Mouse (Mus musculus): ENCODE data around the gene Mnd1.

Mnd1 gene

DNA sequence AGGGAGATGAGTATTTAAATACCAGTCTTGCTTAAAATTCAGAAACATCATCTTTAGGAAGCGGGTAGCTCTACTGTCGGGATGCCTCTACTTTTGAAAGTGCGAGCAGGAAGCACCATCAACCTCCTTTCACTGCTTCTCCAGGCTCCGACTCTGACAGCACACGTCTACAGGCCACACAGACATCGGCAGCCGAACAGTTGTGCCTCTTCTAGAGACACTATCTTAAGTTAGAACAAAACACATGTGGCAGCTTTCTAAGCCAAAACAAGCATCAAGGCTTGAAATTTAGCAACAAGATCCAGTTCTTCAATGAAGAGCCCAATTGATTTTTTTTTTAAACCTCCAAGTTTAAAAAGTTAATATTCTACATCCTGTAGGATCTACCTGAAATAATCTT lies 37.4 kb downstream of the Mnd1 start:
- in situ Hi-C loops (cut with MboI; ENCODE audit: unreplicated experiment in 2 of 2): loop anchor here (5.0 to 10.0 kb wide), 3 partner anchors 34 to 56 kb away; no protein-coding TSS in a partner anchor

DNA sequence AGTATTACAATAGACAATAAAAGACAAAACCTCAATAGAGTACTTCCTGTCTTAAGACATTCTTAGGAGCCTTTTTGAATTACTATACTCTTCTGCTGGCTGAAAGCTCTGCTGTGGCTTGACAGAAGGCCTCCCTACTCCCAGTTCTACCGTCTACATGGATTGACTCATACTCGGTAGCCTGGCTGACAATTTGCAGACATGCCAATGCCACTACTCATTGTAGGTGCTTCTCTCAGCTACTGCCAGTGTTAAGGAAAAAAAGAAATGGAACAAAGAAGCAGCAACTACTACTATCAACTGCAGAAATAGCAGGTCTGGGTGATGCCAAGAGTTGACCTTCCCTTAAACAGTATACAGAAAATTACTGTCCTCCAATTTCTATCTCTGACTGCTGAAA lies 47.0 kb downstream of the Mnd1 start:
- in situ Hi-C loops (cut with MboI; ENCODE audit: unreplicated experiment in 2 of 2): no loop called here

DNA sequence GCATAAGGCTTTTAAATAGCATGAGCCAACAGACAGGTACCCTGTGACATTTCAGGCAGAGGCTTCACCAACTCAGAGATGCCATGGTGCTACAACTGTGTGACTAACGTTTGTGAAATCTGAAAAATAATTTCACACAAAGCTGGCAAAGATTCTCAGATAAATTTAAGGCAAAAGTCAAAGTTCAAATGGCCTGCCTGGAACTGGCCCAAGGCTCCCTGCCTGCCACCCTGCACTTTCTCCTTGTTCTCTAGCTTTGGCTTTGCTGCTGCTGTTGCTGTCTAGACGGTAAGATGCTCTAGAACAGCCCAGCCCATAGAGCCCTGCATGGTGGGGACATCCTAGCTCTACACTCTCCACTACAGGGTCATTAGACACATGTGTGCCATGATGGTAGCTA lies 49.5 kb downstream of the Mnd1 start:
- in situ Hi-C loops (cut with MboI; ENCODE audit: unreplicated experiment in 2 of 2): no loop called here

- in situ Hi-C loops (cut with MboI; ENCODE audit: unreplicated experiment in 2 of 2): no loop called here
Observed at GRCm38 (mm10) chr3:84103536-84103935, 52.0 kb downstream of the Mnd1 start.

GRCm38 (mm10) chr3:84092875-84093274 lies 62.7 kb downstream of the Mnd1 start:
- in situ Hi-C loops (cut with MboI; ENCODE audit: unreplicated experiment in 2 of 2): no loop called here

DNA sequence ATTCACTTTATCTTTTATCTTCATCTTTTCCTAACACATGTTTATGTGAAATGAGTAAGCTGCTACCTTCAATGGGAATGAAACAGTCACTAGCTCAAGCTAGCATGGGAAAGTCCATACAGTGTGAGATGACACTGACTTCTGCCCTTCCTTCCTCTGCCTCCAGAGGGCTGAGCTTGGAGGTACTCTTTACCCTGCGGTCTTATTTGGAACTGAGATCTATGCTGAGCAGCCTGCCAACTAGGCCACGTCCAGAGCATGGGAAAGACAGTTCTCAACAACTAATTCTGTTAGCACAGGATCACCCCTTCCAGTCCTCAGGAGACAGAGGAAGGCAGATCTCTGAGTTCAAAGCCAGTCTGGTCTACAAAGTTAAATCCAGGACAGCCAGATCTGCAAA lies 64.6 kb downstream of the Mnd1 start:
- in situ Hi-C loops (cut with MboI; ENCODE audit: unreplicated experiment in 2 of 2): no loop called here

DNA sequence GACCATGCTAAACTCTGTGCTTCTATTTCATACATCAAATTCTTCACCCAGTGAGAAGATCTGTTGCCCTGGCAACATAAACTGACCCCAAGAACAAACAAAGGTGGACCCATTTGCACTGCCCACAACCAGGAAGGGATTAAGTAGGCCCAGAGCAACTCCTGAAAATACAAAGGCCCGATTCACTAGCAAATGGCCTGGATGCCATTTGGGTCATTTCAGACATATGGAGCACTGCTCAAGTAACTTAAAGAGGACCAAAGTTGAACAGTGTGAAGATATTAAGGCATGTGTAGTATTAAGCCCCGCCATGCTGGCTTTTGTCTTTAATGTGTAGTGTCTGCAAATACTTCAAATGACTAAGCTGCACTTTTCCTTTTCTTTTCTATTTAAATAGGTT lies 68.7 kb downstream of the Mnd1 start:
- in situ Hi-C loops (cut with MboI; ENCODE audit: unreplicated experiment in 2 of 2): no loop called here

DNA sequence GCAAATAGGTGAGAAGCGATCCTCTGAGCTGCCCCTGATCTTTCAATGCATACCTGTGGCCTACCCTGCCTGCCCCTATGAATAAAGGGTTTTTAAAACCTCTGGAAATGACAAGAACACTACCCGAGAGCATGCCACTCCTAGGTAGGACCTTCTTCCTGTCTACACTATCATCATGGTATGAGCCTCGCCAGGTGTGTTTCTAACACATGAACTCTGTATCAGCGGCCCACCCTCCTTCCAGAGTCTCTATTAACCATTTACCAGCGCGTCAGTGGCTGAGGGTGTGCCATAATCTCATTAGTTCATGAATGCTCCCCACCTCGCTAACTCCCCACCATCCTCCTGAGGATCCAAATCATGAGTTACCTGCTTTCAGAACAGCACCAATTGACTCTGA lies 69.2 kb downstream of the Mnd1 start:
- in situ Hi-C loops (cut with MboI; ENCODE audit: unreplicated experiment in 2 of 2): no loop called here

- in situ Hi-C loops (cut with MboI; ENCODE audit: unreplicated experiment in 2 of 2): no loop called here
Observed at GRCm38 (mm10) chr3:84085429-84085828, 70.2 kb downstream of the Mnd1 start.

- in situ Hi-C loops (cut with MboI; ENCODE audit: unreplicated experiment in 2 of 2): no loop called here
Observed at GRCm38 (mm10) chr3:84081208-84081722, 74.3 kb downstream of the Mnd1 start.

GRCm38 (mm10) chr3:84080074-84080473 lies 75.5 kb downstream of the Mnd1 start:
- in situ Hi-C loops (cut with MboI; ENCODE audit: unreplicated experiment in 2 of 2): no loop called here

- in situ Hi-C loops (cut with MboI; ENCODE audit: unreplicated experiment in 2 of 2): no loop called here
Observed at GRCm38 (mm10) chr3:84077505-84077904, 78.1 kb downstream of the Mnd1 start.

DNA sequence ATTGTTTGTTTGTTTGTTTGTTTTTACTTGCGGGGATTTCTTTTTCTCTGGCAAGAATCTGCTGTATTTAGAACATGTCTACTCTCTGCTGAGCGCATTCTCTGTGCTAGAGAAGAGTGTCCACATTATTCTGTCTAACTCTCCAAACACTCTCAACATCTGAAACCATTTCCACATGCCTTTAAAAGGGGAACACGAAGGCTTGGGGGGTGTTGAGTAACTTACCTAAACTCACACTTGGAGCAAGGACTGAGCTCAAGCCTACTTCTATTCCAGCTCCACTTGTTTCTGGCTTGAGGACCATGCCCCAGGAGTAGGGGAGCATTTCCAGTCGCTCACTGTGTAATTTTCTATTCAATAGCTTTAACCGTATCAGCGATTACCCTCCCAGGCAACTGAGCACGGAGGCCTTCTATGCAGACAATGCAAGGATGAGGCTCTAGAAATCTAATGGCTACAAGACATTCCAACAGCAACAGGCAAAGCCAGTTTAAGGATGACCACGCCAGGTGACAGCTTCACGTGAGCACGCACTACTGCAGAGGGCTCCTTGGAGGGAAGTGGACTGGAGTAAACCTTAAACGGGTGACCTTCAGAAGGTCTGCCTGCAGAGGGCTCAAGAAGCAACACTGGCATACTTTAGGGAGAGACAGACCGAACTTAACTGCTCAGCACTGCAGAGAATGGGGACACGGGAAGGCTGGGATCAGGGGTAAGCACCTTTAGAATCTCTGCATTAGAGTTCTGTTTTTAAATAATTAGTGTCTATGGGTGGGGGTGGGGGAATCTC lies 78.8 kb downstream of the Mnd1 start:
- in situ Hi-C loops (cut with MboI; ENCODE audit: unreplicated experiment in 2 of 2): no loop called here

DNA sequence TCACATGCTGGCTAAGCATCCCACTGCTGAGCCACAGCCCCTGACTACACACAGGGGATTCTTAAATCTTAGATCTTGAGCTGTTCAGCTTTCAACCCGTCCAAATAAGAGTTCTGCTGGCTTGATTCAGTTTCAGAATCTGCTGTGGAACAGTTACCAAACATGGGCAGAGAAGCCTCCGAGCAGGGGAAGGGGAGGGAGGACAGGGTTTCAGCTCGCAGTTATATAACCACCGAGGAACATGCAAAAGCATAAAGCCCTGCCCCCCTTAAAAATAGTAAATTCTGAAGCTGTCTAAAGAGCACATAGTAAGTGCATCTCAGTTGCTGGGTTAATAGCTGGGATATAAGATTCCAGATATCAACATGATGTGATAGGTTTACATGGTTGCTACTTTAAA lies 80.1 kb downstream of the Mnd1 start:
- in situ Hi-C loops (cut with MboI; ENCODE audit: unreplicated experiment in 2 of 2): no loop called here

- in situ Hi-C loops (cut with MboI; ENCODE audit: unreplicated experiment in 2 of 2): no loop called here
Observed at GRCm38 (mm10) chr3:84074777-84075176, 80.8 kb downstream of the Mnd1 start.

- in situ Hi-C loops (cut with MboI; ENCODE audit: unreplicated experiment in 2 of 2): no loop called here
Observed at GRCm38 (mm10) chr3:84071641-84072040, 83.9 kb downstream of the Mnd1 start.

- in situ Hi-C loops (cut with MboI; ENCODE audit: unreplicated experiment in 2 of 2): no loop called here
Observed at GRCm38 (mm10) chr3:84070811-84071210, 84.8 kb downstream of the Mnd1 start.

- in situ Hi-C loops (cut with MboI; ENCODE audit: unreplicated experiment in 2 of 2): loop anchor here (10.0 kb wide), 2 partner anchors 46 to 86 kb away; partner anchors contain the start of gene Mnd1 (in 1 of the 2)
Observed at GRCm38 (mm10) chr3:84068831-84069709, 86.5 kb downstream of the Mnd1 start.

DNA sequence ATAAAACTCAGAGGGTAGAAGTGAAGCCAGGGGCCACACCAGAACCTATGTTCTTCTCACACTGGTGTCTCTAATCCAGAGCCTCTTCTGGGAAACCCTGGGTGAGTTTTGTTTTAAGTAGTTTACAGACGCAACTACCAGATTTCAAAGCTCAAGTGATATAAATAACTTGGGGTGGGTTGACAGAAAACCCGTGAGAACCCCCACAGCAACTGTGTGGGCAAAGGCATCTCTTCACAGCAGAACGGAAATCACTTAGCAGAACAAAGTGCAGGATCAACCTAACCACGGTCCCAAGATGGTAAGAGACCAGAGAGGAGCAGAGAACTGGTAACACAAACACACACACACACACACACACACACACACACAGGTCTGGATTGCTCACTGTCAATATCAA lies 89.8 kb downstream of the Mnd1 start:
- in situ Hi-C loops (cut with MboI; ENCODE audit: unreplicated experiment in 2 of 2): loop anchor here (10.0 kb wide), 2 partner anchors 49 to 89 kb away; partner anchors contain the start of gene Mnd1 (in 1 of the 2)

DNA sequence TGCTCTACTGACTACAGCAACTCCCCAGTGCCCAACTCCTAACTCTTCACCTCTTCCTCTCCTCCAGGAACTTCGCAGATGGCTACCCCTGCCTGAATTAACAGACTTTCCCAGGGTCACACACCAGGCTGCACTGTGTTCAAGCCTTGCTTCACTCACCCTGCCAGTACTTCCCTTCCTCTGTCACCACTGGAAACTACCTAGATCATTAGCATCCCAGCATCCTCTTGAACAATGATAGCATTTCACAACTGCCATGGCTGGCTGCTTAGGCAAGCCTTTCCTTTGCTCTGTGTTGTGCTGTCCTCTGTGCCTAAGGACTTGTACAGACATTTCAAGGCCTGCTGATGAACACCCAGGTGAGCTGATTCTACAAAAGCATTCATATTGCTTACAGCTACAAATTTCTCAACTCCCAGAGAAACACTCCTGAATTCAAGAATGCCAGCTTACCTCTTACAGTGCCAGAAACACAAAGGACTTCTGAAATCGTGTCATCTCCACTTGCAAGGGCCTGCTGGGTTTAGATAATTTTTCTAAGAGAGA lies 92.1 kb downstream of the Mnd1 start:
- in situ Hi-C loops (cut with MboI; ENCODE audit: unreplicated experiment in 2 of 2): loop anchor here (5.0 to 10.0 kb wide), 3 partner anchors 51 to 91 kb away; partner anchors contain the start of gene Mnd1 (in 1 of the 2)
